Mouse (Mus musculus): ENCODE results near the gene Rab21.

- TF ChIP-seq CTCF (conservative IDR thresholded peaks at IDR 0.05; ENCODE audit: insufficient read depth, insufficient read length, low read depth, low read length), result no peak
- no peak for TF ChIP-seq POLR2A (IDR thresholded peaks at IDR 0.05; ENCODE audit: low read depth, low read length)
Measured at GRCm38 (mm10) chr10:115311263-115311965, 4.0 kb downstream of the Rab21 start.

Measured in kidney, adult 2 months (tissue).